Mouse (Mus musculus): ENCODE results near the gene Tsga10.

Gene Tsga10

GRCm38 (mm10) chr1:37864511-37865400 is 1.5 kb downstream of the Tsga10 start:
- DNase-seq (ENCODE audit: low spot score): peak; percentile 99

- DNase-seq (ENCODE audit: low spot score): no peak
Observed at GRCm38 (mm10) chr1:37850696-37851095, 15.5 kb downstream of the Tsga10 start.

- DNase-seq (ENCODE audit: low spot score): no peak
Observed at GRCm38 (mm10) chr1:37846878-37847277, 19.4 kb downstream of the Tsga10 start.

DNA sequence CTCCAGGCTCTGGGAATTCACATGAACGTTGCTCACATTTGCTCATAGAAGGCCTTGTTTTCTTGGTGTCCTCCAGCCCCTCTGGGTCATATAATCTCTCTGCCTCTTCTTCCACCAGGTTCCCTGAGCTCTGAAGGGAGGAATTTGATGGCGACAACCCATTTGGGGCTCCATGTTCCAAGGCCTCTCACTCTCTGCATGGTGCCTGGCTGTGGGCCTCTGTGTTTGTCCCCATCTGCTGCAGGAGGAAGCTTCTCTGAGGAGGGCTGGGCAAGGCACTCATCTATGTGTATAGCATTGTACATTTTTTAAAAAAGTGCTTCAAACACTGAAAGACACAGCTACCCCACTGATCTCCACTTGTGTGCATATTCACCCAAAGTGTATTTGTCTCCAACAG is 34.5 kb downstream of the Tsga10 start:
- DNase-seq (ENCODE audit: low spot score): no peak

GRCm38 (mm10) chr1:37802291-37802690 is 63.9 kb downstream of the Tsga10 start:
- DNase-seq (ENCODE audit: low spot score): peak; percentile 10

GRCm38 (mm10) chr1:37800298-37800697 is 65.9 kb downstream of the Tsga10 start:
- no peak for DNase-seq (ENCODE audit: low spot score)

- no peak for DNase-seq (ENCODE audit: low spot score)
Observed at GRCm38 (mm10) chr1:37799505-37799904, 66.7 kb downstream of the Tsga10 start.

DNA sequence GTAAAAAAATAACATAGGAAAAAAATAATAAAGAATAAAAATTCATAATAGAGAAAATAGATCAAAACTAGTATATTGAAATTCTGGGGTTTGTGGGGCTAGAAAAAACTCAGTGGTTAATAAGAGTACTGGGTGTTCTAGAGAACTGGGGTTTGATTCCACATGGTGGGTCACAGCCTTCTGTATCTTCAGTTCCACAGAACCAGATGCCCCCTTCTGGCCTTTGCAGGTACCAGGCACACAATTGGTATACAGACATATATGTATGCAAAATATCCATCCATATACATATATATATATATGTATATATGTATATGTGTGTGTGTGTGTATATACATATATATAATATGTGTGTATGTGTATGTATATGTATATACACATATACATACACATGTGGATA is 106.8 kb downstream of the Tsga10 start:
- DNase-seq (ENCODE audit: low spot score): no peak

- DNase-seq (ENCODE audit: low spot score): no peak
Observed at GRCm38 (mm10) chr1:37744650-37745259, 121.5 kb downstream of the Tsga10 start.

DNA sequence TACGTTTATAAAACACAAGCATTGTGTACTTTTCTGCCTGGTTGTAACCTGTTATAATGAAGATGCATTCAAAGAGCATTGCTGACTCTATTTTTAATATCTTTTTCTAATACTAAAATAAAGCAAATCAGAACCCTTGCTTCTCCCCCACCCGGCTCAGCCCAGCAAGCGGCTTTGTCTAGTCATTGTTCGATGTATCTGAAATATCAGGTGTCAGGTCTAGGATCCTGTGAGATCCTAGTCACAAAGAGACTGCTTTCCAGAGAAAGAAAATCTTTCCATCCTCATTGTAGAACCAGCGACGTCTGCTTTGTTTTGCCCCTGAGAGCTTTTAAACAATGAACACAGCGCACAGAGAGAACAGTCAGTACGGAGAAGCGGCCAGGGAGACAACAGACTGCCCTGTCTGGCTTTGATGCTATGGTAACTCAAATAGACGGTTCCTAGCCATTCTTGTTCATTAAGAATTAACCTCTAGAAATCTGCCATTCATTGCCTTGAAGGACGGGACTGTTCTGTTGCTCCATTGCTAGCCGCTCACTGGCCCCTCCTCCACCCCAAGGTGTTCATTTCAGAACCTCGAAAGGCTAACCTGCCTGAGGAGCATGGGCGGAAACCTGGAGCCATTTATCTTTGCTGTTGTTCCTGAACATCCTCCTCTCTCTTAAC is 123.5 kb downstream of the Tsga10 start:
- peak; percentile 15 for DNase-seq (ENCODE audit: low spot score)

GRCm38 (mm10) chr1:37742126-37742525 is 124.1 kb downstream of the Tsga10 start:
- DNase-seq (ENCODE audit: low spot score): no peak

GRCm38 (mm10) chr1:37740161-37740802 is 125.9 kb downstream of the Tsga10 start:
- DNase-seq (ENCODE audit: low spot score): no peak

DNA sequence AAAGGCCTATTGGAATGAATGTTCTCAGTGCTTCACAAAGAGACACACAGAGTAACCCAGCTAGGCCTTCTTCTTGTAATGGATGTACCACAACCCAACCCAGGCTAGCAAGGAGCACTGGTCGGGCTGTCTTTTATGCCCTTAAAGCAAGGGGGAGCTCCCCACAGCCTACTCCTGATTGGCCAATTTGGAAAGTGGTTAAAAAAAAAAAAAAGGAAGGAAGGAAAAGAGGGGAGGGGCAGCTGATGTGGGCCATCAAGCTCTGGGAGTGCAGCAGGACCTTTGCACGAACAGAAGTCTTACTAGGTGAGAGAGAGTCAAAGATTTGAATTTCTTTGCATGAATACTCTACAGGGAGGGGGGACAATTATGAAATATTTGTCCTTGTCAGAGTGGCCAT is 127.3 kb downstream of the Tsga10 start:
- no peak for DNase-seq (ENCODE audit: low spot score)

DNA sequence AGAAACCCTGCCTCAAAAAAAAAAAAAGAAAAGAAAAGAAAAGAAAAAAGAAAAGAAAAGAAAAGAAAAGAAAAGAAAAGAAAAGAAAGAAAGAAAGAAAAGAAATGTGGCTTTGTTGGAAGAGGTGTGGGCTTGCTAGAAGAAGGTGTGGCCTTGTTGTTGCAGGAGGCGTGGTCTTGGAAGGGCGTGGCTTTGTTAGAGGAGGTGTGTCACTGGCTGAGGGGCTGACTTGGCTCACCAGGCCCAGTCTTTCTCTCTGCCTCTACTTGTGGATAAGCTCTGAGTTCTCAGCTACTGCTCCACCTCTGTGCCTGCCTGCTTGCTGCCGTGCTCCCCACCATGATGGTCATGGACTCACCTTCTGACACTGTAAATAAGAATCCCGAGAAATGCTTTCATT is 129.2 kb downstream of the Tsga10 start:
- DNase-seq (ENCODE audit: low spot score): no peak

DNA sequence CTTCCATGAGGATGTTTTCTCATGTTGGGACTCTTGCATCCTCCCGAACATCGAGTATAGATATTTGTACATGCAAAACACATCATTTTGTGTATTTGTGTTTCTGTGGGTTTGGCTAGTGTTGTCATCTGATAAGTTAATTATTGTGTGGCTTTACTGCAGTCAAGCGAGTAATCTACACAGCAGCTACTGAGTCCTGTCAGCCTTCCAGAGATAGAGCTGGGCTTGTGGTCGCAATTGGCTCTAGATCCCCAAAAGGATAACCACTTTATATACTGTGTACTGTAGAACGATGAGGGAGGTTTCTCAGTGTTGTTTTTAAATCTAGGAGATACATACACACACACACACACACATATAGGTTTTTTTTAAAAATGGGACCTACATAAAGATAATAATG is 130.3 kb downstream of the Tsga10 start:
- DNase-seq (ENCODE audit: low spot score): no peak

DNA sequence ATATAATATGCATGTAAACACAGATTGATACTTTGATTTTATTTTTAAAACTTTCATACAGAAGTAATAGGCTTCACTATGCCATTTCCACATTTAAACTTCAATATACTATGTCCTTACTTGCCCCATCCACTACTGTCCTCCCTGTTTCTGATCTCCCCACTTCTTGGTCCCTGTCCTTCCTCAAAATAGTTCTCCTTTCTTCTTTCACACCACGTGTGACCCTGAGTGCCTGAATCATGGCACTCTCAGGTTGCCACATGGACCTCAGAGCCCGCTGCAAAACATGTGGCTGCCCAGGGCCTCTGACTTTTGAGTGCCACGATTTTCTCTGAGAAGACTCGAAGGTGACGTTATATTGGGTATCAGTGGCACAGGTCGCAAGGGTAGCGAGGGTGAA is 131.4 kb downstream of the Tsga10 start:
- DNase-seq (ENCODE audit: low spot score): no peak

GRCm38 (mm10) chr1:37729353-37729752 is 136.9 kb downstream of the Tsga10 start:
- DNase-seq (ENCODE audit: low spot score): no peak

GRCm38 (mm10) chr1:37728053-37728452 is 138.2 kb downstream of the Tsga10 start:
- DNase-seq (ENCODE audit: low spot score): no peak

GRCm38 (mm10) chr1:37727186-37727585 is 139.0 kb downstream of the Tsga10 start:
- no peak for DNase-seq (ENCODE audit: low spot score)

- DNase-seq (ENCODE audit: low spot score): no peak
Observed at GRCm38 (mm10) chr1:37726426-37726825, 139.8 kb downstream of the Tsga10 start.

DNA sequence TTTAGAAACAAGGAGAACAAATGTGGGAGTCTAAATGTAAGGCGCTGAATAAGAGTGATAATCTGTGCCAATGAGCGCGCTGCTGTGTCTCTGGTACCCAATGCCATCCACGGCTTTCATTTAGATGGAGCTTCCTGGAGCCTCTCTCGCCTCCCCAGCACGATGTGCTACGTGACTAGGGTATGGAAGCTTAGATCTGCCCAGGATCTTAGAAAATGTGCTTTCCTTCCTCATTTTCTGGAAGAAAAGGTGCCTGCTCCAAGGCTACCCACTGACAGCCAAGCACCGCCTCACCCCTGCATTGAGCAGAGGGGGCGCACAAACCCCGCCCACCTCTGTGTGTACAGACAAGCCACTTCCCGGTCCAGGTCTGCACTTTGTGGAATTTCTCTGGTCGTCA is 140.3 kb downstream of the Tsga10 start:
- DNase-seq (ENCODE audit: low spot score): no peak

GRCm38 (mm10) chr1:37721092-37721491 is 145.1 kb downstream of the Tsga10 start:
- no peak for DNase-seq (ENCODE audit: low spot score)

Measured in embryo, embryonic 10.5 days (tissue).